Comparison of ENCODE assay signal across 30 mouse cellular contexts in genomic region chr6:34734940-34735695, GRCm38 (mm10). TPM values are rescaled to one million over a fixed set of nuclear protein-coding genes. Genes with fewer than 3 reads are reported as not detected.
DNase-seq lines count a peak whose midpoint lies in the region; ATAC-seq and TF ChIP-seq lines count a peak whose summit lies in the region.
"Had no signal": no experiment of that assay in that cellular context is flagged by ENCODE, and none has a peak within 500 bp of the region (broad histone marks: within the 10 kb centered on the region; RNA-seq: fewer than 3 reads in every experiment).

No protein-coding gene starts in this region.

- no peak for ATAC-seq in embryonic facial prominence, embryonic 13.5 days (ENCODE audit: insufficient number of reproducible peaks, insufficient read depth, low FRiP score, low TSS enrichment, low read depth)
- ATAC-seq in heart, embryonic 13.5 days (ENCODE audit: extremely low read depth, insufficient number of reproducible peaks, low FRiP score, low TSS enrichment), result no peak
- ATAC-seq in limb, embryonic 14.5 days (ENCODE audit: low FRiP score, low read depth), result no peak
- ATAC-seq: activated CD4-positive, CD25-positive, alpha-beta regulatory T cell, adult 4 months; forebrain, postnatal 0 days; hindbrain, postnatal 0 days; intestine, embryonic 15.5 days; midbrain, embryonic 16.5 days had no signal

- DNase-seq in embryonic facial prominence, embryonic 10.5 days (ENCODE audit: low spot score), result no peak
- DNase-seq in heart, adult 8-10 months (ENCODE audit: low spot score), result no peak
- no peak for DNase-seq in limb, embryonic 14.5 days (ENCODE audit: low spot score)
- DNase-seq in limb, embryonic 10.5 days (ENCODE audit: low spot score), result no peak
- no peak for DNase-seq in MN1 (ENCODE audit: low spot score)
- no peak for DNase-seq in cerebellum, adult 9-11 months
- DNase-seq: adrenal gland, adult 2 months; adrenal gland, postnatal 36 days; cerebellum, adult 18-20 months; cerebellum, postnatal 14 days; forebrain, postnatal 0 days; gastrocnemius, postnatal 10 days; kidney, adult 2 months; kidney, postnatal 36 days; left cerebral cortex, postnatal 4 days; lung, embryonic 14.5 days; lung, postnatal 14 days; right cerebral cortex, postnatal 25 days had no signal

- H3K27me3 ChIP-seq in embryonic facial prominence, embryonic 13.5 days, result no peaks in the 10 kb centered on the region
- no peaks in the 10 kb centered on the region for H3K27me3 ChIP-seq in embryonic facial prominence, embryonic 10.5 days (replicated peaks; ENCODE audit: low read depth, poor library complexity, severe bottlenecking)
- H3K27me3 ChIP-seq in heart, embryonic 13.5 days (replicated peaks), result no peaks in the 10 kb centered on the region
- H3K27me3 ChIP-seq in limb, embryonic 14.5 days (ENCODE audit: control insufficient read depth, insufficient read depth, low read length), result no peaks in the 10 kb centered on the region
- H3K27me3 ChIP-seq in limb, embryonic 10.5 days (ENCODE audit: low read depth, poor library complexity, severe bottlenecking), result no peaks in the 10 kb centered on the region
- H3K27me3 ChIP-seq: hindbrain, embryonic 12.5 days; intestine, embryonic 15.5 days; liver, embryonic 15.5 days; stomach, embryonic 15.5 days had no signal

- TF ChIP-seq POLR2A in limb, embryonic 14.5 days (IDR thresholded peaks at IDR 0.05; ENCODE audit: borderline replicate concordance, extremely low read depth, insufficient read depth, insufficient read length), result no peak

- H3K9ac ChIP-seq in embryonic facial prominence, embryonic 13.5 days, result no peak overlapping the region
- H3K9ac ChIP-seq in heart, embryonic 13.5 days, result no peak overlapping the region
- no peak overlapping the region for H3K9ac ChIP-seq in limb, embryonic 14.5 days (ENCODE audit: low read depth, low read length, severe bottlenecking)
- H3K9ac ChIP-seq: forebrain, postnatal 0 days; hindbrain, embryonic 12.5 days; intestine, embryonic 15.5 days; liver, embryonic 15.5 days; lung, embryonic 14.5 days; stomach, embryonic 15.5 days had no signal

- H3K4me2 ChIP-seq in embryonic facial prominence, embryonic 13.5 days, result no peak overlapping the region
- peak overlapping the region; percentile 35; the same call in 1 of the 2 replicates for H3K4me2 ChIP-seq in heart, embryonic 13.5 days
- no peak overlapping the region for H3K4me2 ChIP-seq in limb, embryonic 14.5 days (replicated peaks; ENCODE audit: low read depth, low read length, severe bottlenecking)
- H3K4me2 ChIP-seq: hindbrain, embryonic 12.5 days; intestine, embryonic 15.5 days; liver, embryonic 15.5 days; lung, embryonic 14.5 days; midbrain, embryonic 11.5 days; stomach, embryonic 15.5 days had no signal

- WGBS in embryonic facial prominence, embryonic 13.5 days, result 76% methylated on average over 13 of the region's 13 CpGs
- 83% methylated on average over 13 of the region's 13 CpGs for WGBS in embryonic facial prominence, embryonic 10.5 days
- WGBS in heart, embryonic 13.5 days, result 47% methylated on average over 13 of the region's 13 CpGs
- 76% methylated on average over 13 of the region's 13 CpGs for WGBS in limb, embryonic 14.5 days
- WGBS in limb, embryonic 10.5 days, result 89% methylated on average over 13 of the region's 13 CpGs

- H3K4me3 ChIP-seq in embryonic facial prominence, embryonic 13.5 days, result no peak overlapping the region
- H3K4me3 ChIP-seq in embryonic facial prominence, embryonic 10.5 days, result no peak overlapping the region
- no peak overlapping the region for H3K4me3 ChIP-seq in heart, embryonic 13.5 days
- H3K4me3 ChIP-seq in limb, embryonic 14.5 days (replicated peaks; ENCODE audit: low read length), result no peak overlapping the region
- no peak overlapping the region for H3K4me3 ChIP-seq in limb, embryonic 10.5 days
- H3K4me3 ChIP-seq: erythroblast, embryonic 14.5 days; hindbrain, embryonic 12.5 days; intestine, embryonic 15.5 days; liver, embryonic 15.5 days; stomach, embryonic 15.5 days had no signal

- no peaks in the 10 kb centered on the region for H3K9me3 ChIP-seq in embryonic facial prominence, embryonic 13.5 days
- H3K9me3 ChIP-seq in embryonic facial prominence, embryonic 10.5 days, result no peaks in the 10 kb centered on the region
- no peaks in the 10 kb centered on the region for H3K9me3 ChIP-seq in heart, embryonic 13.5 days
- no peaks in the 10 kb centered on the region for H3K9me3 ChIP-seq in limb, embryonic 14.5 days (ENCODE audit: control insufficient read depth, low read length)
- H3K9me3 ChIP-seq in limb, embryonic 10.5 days (replicated peaks), result no peaks in the 10 kb centered on the region
- H3K9me3 ChIP-seq: hindbrain, embryonic 12.5 days; intestine, embryonic 15.5 days; liver, embryonic 15.5 days; stomach, embryonic 15.5 days had no signal

- H3K4me1 ChIP-seq in embryonic facial prominence, embryonic 13.5 days, result peaks cover 30% of the 10 kb centered on the region
- H3K4me1 ChIP-seq in embryonic facial prominence, embryonic 10.5 days, result peaks cover 19% of the 10 kb centered on the region
- peaks cover 46% of the 10 kb centered on the region for H3K4me1 ChIP-seq in heart, embryonic 13.5 days
- peaks cover 23% of the 10 kb centered on the region for H3K4me1 ChIP-seq in limb, embryonic 14.5 days (ENCODE audit: control insufficient read depth, insufficient read depth, low read length)
- peaks cover 20% of the 10 kb centered on the region for H3K4me1 ChIP-seq in limb, embryonic 10.5 days
- H3K4me1 ChIP-seq: stomach, embryonic 15.5 days had no signal

- peak overlapping the region; percentile 44; the same call in 1 of the 2 replicates for H3K27ac ChIP-seq in embryonic facial prominence, embryonic 13.5 days
- no peak overlapping the region for H3K27ac ChIP-seq in embryonic facial prominence, embryonic 10.5 days (replicated peaks)
- peak overlapping the region; percentile 62 for H3K27ac ChIP-seq in heart, embryonic 13.5 days (replicated peaks)
- 0 out of 2 replicates have a peak overlapping the region, but pooled peaks have one; percentile 28 for H3K27ac ChIP-seq in limb, embryonic 14.5 days (replicated peaks; ENCODE audit: low read depth, low read length)
- no peak overlapping the region for H3K27ac ChIP-seq in limb, embryonic 10.5 days
- H3K27ac ChIP-seq: hindbrain, embryonic 12.5 days; hindbrain, postnatal 0 days; intestine, embryonic 15.5 days; liver, embryonic 15.5 days; stomach, embryonic 15.5 days had no signal

- H3K36me3 ChIP-seq in embryonic facial prominence, embryonic 13.5 days, result no peaks in the 10 kb centered on the region
- no peaks in the 10 kb centered on the region for H3K36me3 ChIP-seq in embryonic facial prominence, embryonic 10.5 days (replicated peaks)
- no peaks in the 10 kb centered on the region for H3K36me3 ChIP-seq in heart, embryonic 13.5 days
- H3K36me3 ChIP-seq in limb, embryonic 14.5 days (ENCODE audit: control insufficient read depth, insufficient read depth, low read length), result no peaks in the 10 kb centered on the region
- H3K36me3 ChIP-seq in limb, embryonic 10.5 days, result no peaks in the 10 kb centered on the region
- H3K36me3 ChIP-seq: hindbrain, embryonic 12.5 days; intestine, embryonic 15.5 days; liver, embryonic 15.5 days; stomach, embryonic 15.5 days had no signal

RNA-seq across cellular contexts. Expression of gene Agbl3, which starts 45.1 kb away (rescaled TPM):
- 9.3 and 11.4 TPM in 2 replicates for polyA plus RNA-seq in embryonic facial prominence, embryonic 13.5 days (2015; fragmentation: Nextera tagmentation; extraction: Ambion mirVana)
- polyA plus RNA-seq in embryonic facial prominence, embryonic 10.5 days (2016; fragmentation: Nextera tagmentation; extraction: Ambion mirVana), result 2.8 and 3.3 TPM in 2 replicates
- 5.1 and 6.2 TPM in 2 replicates for polyA plus RNA-seq in heart, embryonic 13.5 days (2015; fragmentation: Nextera tagmentation; extraction: Ambion mirVana)
- total RNA-seq in heart, adult 8-10 months (2022), result 1 to 10 TPM; 3.6 to 4.8 (median 3.8) TPM
- 10.7 and 11.3 TPM in 2 replicates for polyA plus RNA-seq in limb, embryonic 14.5 days (2012; rRNA removed)
- polyA plus RNA-seq in limb, embryonic 14.5 days (2014; fragmentation: Nextera tagmentation; extraction: Ambion mirVana), result 8.2 and 10.0 TPM in 2 replicates
- polyA plus RNA-seq in limb, embryonic 10.5 days (2016; fragmentation: Nextera tagmentation; extraction: Ambion mirVana), result 2.2 and 4.7 TPM in 2 replicates
- total RNA-seq: MEL had no signal

Comparison
In these comparisons a context has a peak if more than half of its experiments do, and no peak if none do; other contexts are left out.
1. H3K27ac ChIP-seq: peak in embryonic facial prominence, embryonic 13.5 days (single experiment), heart, embryonic 13.5 days (single experiment) and limb, embryonic 14.5 days (single experiment); none in embryonic facial prominence, embryonic 10.5 days (single experiment) and limb, embryonic 10.5 days (single experiment).